In the genomic region with DNA sequence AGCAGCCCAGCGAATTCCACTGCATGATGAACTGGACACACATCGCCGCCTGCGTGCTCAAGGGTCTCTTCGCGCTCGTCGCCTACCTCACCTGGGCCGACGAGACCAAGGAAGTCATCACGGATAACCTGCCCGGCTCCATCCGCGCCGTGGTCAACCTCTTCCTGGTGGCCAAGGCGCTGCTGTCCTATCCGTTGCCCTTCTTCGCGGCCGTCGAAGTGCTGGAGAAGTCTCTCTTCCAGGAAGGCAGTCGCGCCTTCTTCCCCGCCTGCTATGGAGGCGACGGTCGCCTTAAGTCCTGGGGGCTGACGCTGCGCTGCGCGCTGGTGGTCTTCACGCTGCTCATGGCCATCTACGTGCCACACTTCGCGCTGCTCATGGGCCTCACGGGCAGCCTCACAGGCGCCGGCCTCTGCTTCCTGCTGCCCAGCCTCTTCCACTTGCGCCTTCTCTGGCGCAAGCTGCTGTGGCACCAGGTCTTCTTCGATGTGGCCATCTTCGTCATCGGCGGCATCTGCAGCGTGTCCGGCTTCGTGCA, we compare ENCODE assay signal across 7 mouse cellular contexts. TPM values are rescaled to one million over a fixed set of nuclear protein-coding genes. Genes with fewer than 3 reads are reported as not detected.
DNase-seq lines count a peak whose midpoint lies in the region; ATAC-seq and TF ChIP-seq lines count a peak whose summit lies in the region.

No protein-coding gene starts in this region.

- H3K4me2 ChIP-seq in lung, embryonic 14.5 days = 0 out of 2 replicates have a peak overlapping the region, but pooled peaks have one; percentile 1
- H3K4me2 ChIP-seq in forebrain, embryonic 11.5 days (ENCODE audit: low read depth, low read length, severe bottlenecking) = peak overlapping the region; percentile 35
- H3K4me2 ChIP-seq in limb, embryonic 12.5 days = peak overlapping the region; percentile 37
- peak overlapping the region; percentile 54 for H3K4me2 ChIP-seq in neural tube, embryonic 14.5 days (ENCODE audit: low read depth, low read length)

- no peak for TF ChIP-seq CTCF in lung, embryonic 14.5 days (IDR thresholded peaks at IDR 0.05; ENCODE audit: low read depth)

- H3K4me3 ChIP-seq in lung, embryonic 14.5 days (ENCODE audit: low read depth, low read length) = no peak overlapping the region
- H3K4me3 ChIP-seq in forebrain, embryonic 11.5 days (ENCODE audit: low read depth, low read length) = peak overlapping the region; percentile 18
- H3K4me3 ChIP-seq in limb, embryonic 12.5 days (replicated peaks) = peak overlapping the region; percentile 25
- peak overlapping the region; percentile 44 for H3K4me3 ChIP-seq in neural tube, embryonic 14.5 days (ENCODE audit: low read depth, low read length)

- H3K4me1 ChIP-seq in lung, embryonic 14.5 days (ENCODE audit: insufficient read depth) = no peaks in the 10 kb centered on the region
- peaks cover 13% of the 10 kb centered on the region for H3K4me1 ChIP-seq in forebrain, embryonic 11.5 days (replicated peaks; ENCODE audit: control insufficient read depth, insufficient read depth, low read length)
- peaks cover 35% of the 10 kb centered on the region for H3K4me1 ChIP-seq in limb, embryonic 12.5 days (replicated peaks)
- no peaks in the 10 kb centered on the region for H3K4me1 ChIP-seq in neural tube, embryonic 14.5 days (ENCODE audit: control insufficient read depth, insufficient read depth, low read length)

- H3K9me3 ChIP-seq in lung, embryonic 14.5 days (ENCODE audit: low read depth, low read length) = no peaks in the 10 kb centered on the region
- no peaks in the 10 kb centered on the region for H3K9me3 ChIP-seq in forebrain, embryonic 11.5 days (ENCODE audit: control insufficient read depth, low read length)
- no peaks in the 10 kb centered on the region for H3K9me3 ChIP-seq in limb, embryonic 12.5 days
- H3K9me3 ChIP-seq in neural tube, embryonic 14.5 days (ENCODE audit: control insufficient read depth, low read length) = no peaks in the 10 kb centered on the region

- no peak for ATAC-seq in lung, embryonic 14.5 days (ENCODE audit: insufficient read depth)
- no peak for ATAC-seq in forebrain, embryonic 11.5 days (replicated peaks; ENCODE audit: low FRiP score)
- no peak for ATAC-seq in limb, embryonic 12.5 days (ENCODE audit: insufficient number of reproducible peaks, insufficient read depth, low FRiP score, low TSS enrichment, low read depth)
- ATAC-seq in neural tube, embryonic 14.5 days (ENCODE audit: low read depth) = no peak

- peaks cover 91% of the 10 kb centered on the region for H3K27me3 ChIP-seq in lung, embryonic 14.5 days (ENCODE audit: insufficient read depth, low read length)
- H3K27me3 ChIP-seq in forebrain, embryonic 11.5 days (ENCODE audit: control insufficient read depth, insufficient read depth, low read length) = peaks cover 82% of the 10 kb centered on the region
- peaks cover 100% of the 10 kb centered on the region for H3K27me3 ChIP-seq in limb, embryonic 12.5 days
- peaks cover 27% of the 10 kb centered on the region for H3K27me3 ChIP-seq in neural tube, embryonic 14.5 days (ENCODE audit: control insufficient read depth, insufficient read depth, low read length)

- no peak overlapping the region for H3K9ac ChIP-seq in lung, embryonic 14.5 days
- H3K9ac ChIP-seq in forebrain, embryonic 11.5 days (ENCODE audit: low read length) = no peak overlapping the region; the same call in 1 of the 2 replicates
- H3K9ac ChIP-seq in limb, embryonic 12.5 days (replicated peaks) = no peak overlapping the region
- H3K9ac ChIP-seq in neural tube, embryonic 14.5 days (replicated peaks; ENCODE audit: low read depth, low read length) = peak overlapping the region; percentile 72

- no peaks in the 10 kb centered on the region for H3K36me3 ChIP-seq in lung, embryonic 14.5 days (ENCODE audit: insufficient read depth)
- no peaks in the 10 kb centered on the region for H3K36me3 ChIP-seq in forebrain, embryonic 11.5 days (ENCODE audit: control insufficient read depth, insufficient read depth, low read length)
- no peaks in the 10 kb centered on the region for H3K36me3 ChIP-seq in limb, embryonic 12.5 days
- H3K36me3 ChIP-seq in neural tube, embryonic 14.5 days (ENCODE audit: control insufficient read depth, insufficient read depth, low read length) = no peaks in the 10 kb centered on the region

- WGBS in lung, embryonic 14.5 days = 3% methylated on average over 47 of the region's 47 CpGs
- 3% methylated on average over 47 of the region's 47 CpGs for WGBS in forebrain, embryonic 11.5 days
- 2% methylated on average over 47 of the region's 47 CpGs for WGBS in limb, embryonic 12.5 days
- 1% methylated on average over 47 of the region's 47 CpGs for WGBS in neural tube, embryonic 14.5 days

- no peak for DNase-seq in lung, embryonic 14.5 days
- DNase-seq in lung, postnatal 4 days = no peak
- DNase-seq in forebrain, embryonic 11.5 days (ENCODE audit: low spot score) = peak; percentile 59
- DNase-seq in adrenal gland, postnatal 4 days (ENCODE audit: low spot score in 2 of 2) = no peak
- DNase-seq in layer of hippocampus, adult 9-11 months = no peak

- no peak overlapping the region for H3K27ac ChIP-seq in lung, embryonic 14.5 days (ENCODE audit: low read depth)
- no peak overlapping the region for H3K27ac ChIP-seq in forebrain, embryonic 11.5 days (ENCODE audit: low read depth, low read length)
- H3K27ac ChIP-seq in limb, embryonic 12.5 days = no peak overlapping the region
- H3K27ac ChIP-seq in neural tube, embryonic 14.5 days (ENCODE audit: low read depth, low read length) = peak overlapping the region; percentile 55

RNA-seq across cellular contexts. Expression of a gene that starts 3.9 kb away (rescaled TPM):
- not detected in 2 replicates for polyA plus RNA-seq in lung, embryonic 14.5 days (2014; fragmentation: Nextera tagmentation; extraction: Ambion mirVana)
- 1.9 and 2.5 TPM in 2 replicates for polyA plus RNA-seq in forebrain, embryonic 11.5 days (2014; fragmentation: Nextera tagmentation; extraction: Ambion mirVana)
- polyA plus RNA-seq in limb, embryonic 12.5 days (2016; fragmentation: Nextera tagmentation; extraction: Ambion mirVana) = not detected in 2 replicates
- 9.2 and 10.7 TPM in 2 replicates for polyA plus RNA-seq in neural tube, embryonic 14.5 days (2014; fragmentation: Nextera tagmentation; extraction: Ambion mirVana)
- total RNA-seq in adrenal gland, postnatal 4 days (2021) = under 1 TPM in 1 of 2 experiments, not detected in 1; 0.54 TPM

RNA-seq across cellular contexts. Expression of a gene that starts 10.2 kb away (rescaled TPM):
- 12.5 and 15.5 TPM in 2 replicates for polyA plus RNA-seq in lung, embryonic 14.5 days (2014; fragmentation: Nextera tagmentation; extraction: Ambion mirVana)
- polyA plus RNA-seq in forebrain, embryonic 11.5 days (2014; fragmentation: Nextera tagmentation; extraction: Ambion mirVana) = 20.6 and 20.7 TPM in 2 replicates
- polyA plus RNA-seq in limb, embryonic 12.5 days (2016; fragmentation: Nextera tagmentation; extraction: Ambion mirVana) = 20.8 and 22.1 TPM in 2 replicates
- 12.9 TPM in 2 replicates for polyA plus RNA-seq in neural tube, embryonic 14.5 days (2014; fragmentation: Nextera tagmentation; extraction: Ambion mirVana)
- 10 to 100 TPM; 17.1 to 18.2 TPM for total RNA-seq in adrenal gland, postnatal 4 days (2021)

RNA-seq across cellular contexts. Expression of a gene that starts 50.7 kb away (rescaled TPM):
- polyA plus RNA-seq in lung, embryonic 14.5 days (2014; fragmentation: Nextera tagmentation; extraction: Ambion mirVana) = 16.3 and 17.6 TPM in 2 replicates
- 2.8 TPM in 2 replicates for polyA plus RNA-seq in forebrain, embryonic 11.5 days (2014; fragmentation: Nextera tagmentation; extraction: Ambion mirVana)
- 3.3 TPM in 2 replicates for polyA plus RNA-seq in limb, embryonic 12.5 days (2016; fragmentation: Nextera tagmentation; extraction: Ambion mirVana)
- polyA plus RNA-seq in neural tube, embryonic 14.5 days (2014; fragmentation: Nextera tagmentation; extraction: Ambion mirVana) = 18.2 and 28.1 TPM in 2 replicates
- total RNA-seq in adrenal gland, postnatal 4 days (2021) = 10 to 100 TPM; 15.7 to 16.9 TPM

Comparison
In these comparisons a context has a peak if more than half of its experiments do, and no peak if none do; other contexts are left out.
1. H3K4me2 ChIP-seq: peak in every context shown above with its lines; median percentile 54 in neural tube, embryonic 14.5 days; 37 in limb, embryonic 12.5 days; 35 in forebrain, embryonic 11.5 days; 1 in lung, embryonic 14.5 days.